ENCODE assay signal across 27 mouse cellular contexts in genomic region chr17:10734733-10735132, GRCm38 (mm10).
DNase-seq lines count a peak whose midpoint lies in the region; ATAC-seq and TF ChIP-seq lines count a peak whose summit lies in the region.
"Had no signal": no experiment of that assay in that cellular context is flagged by ENCODE, and none has a peak within 500 bp of the region (broad histone marks: within the 10 kb centered on the region; RNA-seq: fewer than 3 reads in every experiment).

No protein-coding gene starts in this region.

- TF ChIP-seq CTCF in kidney, adult 2 months (conservative IDR thresholded peaks at IDR 0.05; ENCODE audit: insufficient read depth, insufficient read length, low read depth, low read length), result no peak
- no peak for TF ChIP-seq CTCF in liver, adult 2 months (IDR thresholded peaks at IDR 0.05; ENCODE audit: low read depth, low read length)

- ATAC-seq in forebrain, embryonic 15.5 days (replicated peaks), result no peak
- no peak for ATAC-seq in forebrain, embryonic 16.5 days
- ATAC-seq: intestine, postnatal 0 days; lung, postnatal 0 days; Patski had no signal

- DNase-seq in kidney, adult 2 months, result peak; percentile 51
- DNase-seq in kidney, postnatal 10 days, result no peak
- peak; percentile 81 for DNase-seq in liver, adult 2 months (ENCODE audit: extremely low read depth, low read depth, low spot score)
- no peak for DNase-seq in liver
- no peak for DNase-seq in heart, postnatal 14 days
- DNase-seq: adrenal gland, postnatal 10 days; cerebellum, adult 11 months; cerebellum, adult 9-10 months; cerebellum, postnatal 36 days; gastrocnemius, postnatal 25 days; heart, adult 18-20 months; heart, postnatal 4 days; lung, adult 18-20 months; lung, postnatal 4 days; right cerebral cortex, postnatal 14 days had no signal

- H3K4me1 ChIP-seq in forebrain, embryonic 15.5 days, result peaks cover 44% of the 10 kb centered on the region
- peaks cover 20% of the 10 kb centered on the region for H3K4me1 ChIP-seq in forebrain, embryonic 16.5 days (replicated peaks; ENCODE audit: control insufficient read depth, insufficient read depth, low read length)
- H3K4me1 ChIP-seq in kidney, adult 2 months (ENCODE audit: control insufficient read depth, insufficient read depth, low read length), result peaks cover 15% of the 10 kb centered on the region
- peaks cover 4% of the 10 kb centered on the region for H3K4me1 ChIP-seq in liver, adult 2 months (ENCODE audit: control insufficient read depth, insufficient read depth, low read length)
- H3K4me1 ChIP-seq: megakaryocyte, embryonic 14.5 days; neural tube, embryonic 12.5 days; stomach, embryonic 15.5 days had no signal

- TF ChIP-seq POLR2A in kidney, adult 2 months (IDR thresholded peaks at IDR 0.05; ENCODE audit: low read depth, low read length), result no peak
- no peak for TF ChIP-seq POLR2A in liver, adult 2 months (IDR thresholded peaks at IDR 0.05; ENCODE audit: extremely low read depth, insufficient read depth, low read length)

- no peak overlapping the region for H3K4me2 ChIP-seq in forebrain, embryonic 15.5 days (replicated peaks)
- no peak overlapping the region for H3K4me2 ChIP-seq in forebrain, embryonic 16.5 days (ENCODE audit: low read length)
- H3K4me2 ChIP-seq: heart, embryonic 11.5 days; liver, embryonic 11.5 days; midbrain, embryonic 12.5 days; neural tube, embryonic 12.5 days; stomach, embryonic 15.5 days had no signal

- H3K27ac ChIP-seq in forebrain, embryonic 15.5 days (replicated peaks), result no peak overlapping the region
- H3K27ac ChIP-seq in forebrain, embryonic 16.5 days (ENCODE audit: low read length), result no peak overlapping the region
- no peak overlapping the region for H3K27ac ChIP-seq in kidney, adult 2 months (ENCODE audit: insufficient read depth, low read depth, low read length)
- no peak overlapping the region for H3K27ac ChIP-seq in liver, adult 2 months (replicated peaks; ENCODE audit: insufficient read depth, low read depth, low read length)
- H3K27ac ChIP-seq: midbrain, embryonic 12.5 days; neural tube, embryonic 12.5 days; stomach, embryonic 15.5 days had no signal

- H3K9me3 ChIP-seq in forebrain, embryonic 15.5 days, result no peaks in the 10 kb centered on the region
- peaks cover 2% of the 10 kb centered on the region; the same call in 1 of the 2 replicates for H3K9me3 ChIP-seq in forebrain, embryonic 16.5 days (ENCODE audit: control insufficient read depth, low read length)
- H3K9me3 ChIP-seq: megakaryocyte, embryonic 14.5 days; midbrain, embryonic 12.5 days; neural tube, embryonic 12.5 days; stomach, embryonic 15.5 days had no signal

- H3K27me3 ChIP-seq in forebrain, embryonic 15.5 days, result no peaks in the 10 kb centered on the region
- no peaks in the 10 kb centered on the region for H3K27me3 ChIP-seq in forebrain, embryonic 16.5 days (replicated peaks; ENCODE audit: control insufficient read depth, insufficient read depth, low read length)
- H3K27me3 ChIP-seq in kidney, adult 2 months (replicated peaks; ENCODE audit: control insufficient read depth, insufficient read depth, low read length), result no peaks in the 10 kb centered on the region
- no peaks in the 10 kb centered on the region for H3K27me3 ChIP-seq in liver, adult 2 months (ENCODE audit: control insufficient read depth, insufficient read depth, low read length)
- H3K27me3 ChIP-seq: megakaryocyte, embryonic 14.5 days; neural tube, embryonic 12.5 days; Patski; stomach, embryonic 15.5 days had no signal

- WGBS in forebrain, embryonic 15.5 days, result 38% methylated on average over 6 of the region's 6 CpGs
- 39% methylated on average over 6 of the region's 6 CpGs for WGBS in forebrain, embryonic 16.5 days
- 54% methylated on average over 6 of the region's 6 CpGs for WGBS in kidney, adult 2 months
- WGBS in liver, adult 2 months, result 24% methylated on average over 6 of the region's 6 CpGs

- 0 out of 2 replicates have a peak overlapping the region, but pooled peaks have one; percentile 13 for H3K9ac ChIP-seq in forebrain, embryonic 15.5 days (replicated peaks)
- H3K9ac ChIP-seq in forebrain, embryonic 16.5 days (replicated peaks; ENCODE audit: low read depth, low read length), result no peak overlapping the region
- no peak overlapping the region for H3K9ac ChIP-seq in liver, adult 2 months (ENCODE audit: low read depth, low read length)
- H3K9ac ChIP-seq: midbrain, embryonic 12.5 days; neural tube, embryonic 12.5 days; stomach, embryonic 15.5 days had no signal

- no peak overlapping the region for H3K4me3 ChIP-seq in forebrain, embryonic 15.5 days
- H3K4me3 ChIP-seq in forebrain, embryonic 16.5 days (replicated peaks; ENCODE audit: low read length), result no peak overlapping the region
- no peak overlapping the region for H3K4me3 ChIP-seq in kidney, adult 2 months (ENCODE audit: insufficient read depth, low read depth, low read length)
- no peak overlapping the region for H3K4me3 ChIP-seq in liver, adult 2 months (ENCODE audit: insufficient read depth, low read depth, low read length)
- H3K4me3 ChIP-seq: megakaryocyte, embryonic 14.5 days; midbrain, embryonic 12.5 days; myocyte; neural tube, embryonic 12.5 days; stomach, embryonic 15.5 days had no signal

- intact Hi-C loops in heart, postnatal 14 days (cut with DNase I), result no loop called here

- no peaks in the 10 kb centered on the region for H3K36me3 ChIP-seq in forebrain, embryonic 15.5 days
- H3K36me3 ChIP-seq in forebrain, embryonic 16.5 days (ENCODE audit: control insufficient read depth, insufficient read depth), result no peaks in the 10 kb centered on the region
- no peaks in the 10 kb centered on the region for H3K36me3 ChIP-seq in kidney, adult 2 months (ENCODE audit: control insufficient read depth, insufficient read depth, low read length)
- H3K36me3 ChIP-seq in liver, adult 2 months (ENCODE audit: control insufficient read depth, insufficient read depth, low read length), result no peaks in the 10 kb centered on the region
- H3K36me3 ChIP-seq: midbrain, embryonic 12.5 days; neural tube, embryonic 12.5 days; stomach, embryonic 15.5 days had no signal

- H3K79me2 ChIP-seq in liver, adult 2 months (ENCODE audit: control insufficient read depth, insufficient read depth, low read length), result no peaks in the 10 kb centered on the region

Comparison
In these comparisons a context has a peak if more than half of its experiments do, and no peak if none do; other contexts are left out.
1. DNase-seq: peak in kidney, adult 2 months (single experiment) and liver, adult 2 months (single experiment); none in kidney, postnatal 10 days (single experiment), liver (single experiment) and heart, postnatal 14 days (0 of 2).